ENCODE assay signal across 8 mouse cellular contexts in genomic region chr11:97438868-97439267, GRCm38 (mm10). TPM values are rescaled to one million over a fixed set of nuclear protein-coding genes. Genes with fewer than 3 reads are reported as not detected.
DNase-seq lines count a peak whose midpoint lies in the region; ATAC-seq and TF ChIP-seq lines count a peak whose summit lies in the region.

No protein-coding gene starts in this region.

- TF ChIP-seq POLR2A in cortical plate, adult 2 months (IDR thresholded peaks at IDR 0.05; ENCODE audit: extremely low read depth, insufficient read depth, low read length) = no peak

- WGBS in hindbrain, postnatal 0 days = 61% methylated on average over 9 of the region's 9 CpGs
- 36% methylated on average over 9 of the region's 9 CpGs for WGBS in liver, embryonic 13.5 days (ENCODE audit: insufficient replicate concordance)

- peaks cover 4% of the 10 kb centered on the region for H3K4me1 ChIP-seq in cortical plate, adult 2 months (ENCODE audit: control insufficient read depth, insufficient read depth, low read length)
- peaks cover 18% of the 10 kb centered on the region for H3K4me1 ChIP-seq in hindbrain, postnatal 0 days (ENCODE audit: insufficient read depth, low read length)
- peaks cover 99% of the 10 kb centered on the region for H3K4me1 ChIP-seq in liver, embryonic 13.5 days (replicated peaks)

- H3K4me3 ChIP-seq in cortical plate, adult 2 months (ENCODE audit: insufficient read depth, low read length) = no peak overlapping the region
- H3K4me3 ChIP-seq in hindbrain, postnatal 0 days (ENCODE audit: low read length) = no peak overlapping the region
- no peak overlapping the region for H3K4me3 ChIP-seq in liver, embryonic 13.5 days (replicated peaks)

- H3K9ac ChIP-seq in hindbrain, postnatal 0 days (replicated peaks; ENCODE audit: low read length) = no peak overlapping the region
- H3K9ac ChIP-seq in liver, embryonic 13.5 days = peak overlapping the region; percentile 100

- H3K4me2 ChIP-seq in hindbrain, postnatal 0 days (ENCODE audit: low read depth, low read length) = no peak overlapping the region
- H3K4me2 ChIP-seq in liver, embryonic 13.5 days = peak overlapping the region; percentile 95

- no peak for ATAC-seq in hindbrain, postnatal 0 days
- no peak for ATAC-seq in liver, embryonic 13.5 days (ENCODE audit: low read depth)
- ATAC-seq in activated CD4-positive, CD25-positive, alpha-beta regulatory T cell, adult 4 months = no peak

- 0 out of 2 replicates have a peak overlapping the region, but pooled peaks have one; percentile 15 for H3K27ac ChIP-seq in cortical plate, adult 2 months (ENCODE audit: insufficient read depth, low read length)
- peak overlapping the region; percentile 15; the same call in 1 of the 2 replicates for H3K27ac ChIP-seq in hindbrain, postnatal 0 days
- H3K27ac ChIP-seq in liver, embryonic 13.5 days = peak overlapping the region; percentile 100

- DNase-seq in adrenal gland, adult 2 months = peak; percentile 59
- no peak for DNase-seq in adrenal gland, adult 18-20 months (ENCODE audit: low spot score in 2 of 2)
- no peak for DNase-seq in hindbrain, postnatal 0 days (ENCODE audit: low spot score)
- no peak for DNase-seq in liver, embryonic 13.5 days
- no peak for DNase-seq in embryo, embryonic 9.5 days (ENCODE audit: extremely low spot score)
- DNase-seq in yolk sac, embryonic 10.5 days (ENCODE audit: low spot score) = no peak

- 0 out of 2 replicates have a peak, but pooled peaks cover 7% of the 10 kb centered on the region for H3K27me3 ChIP-seq in hindbrain, postnatal 0 days (ENCODE audit: insufficient read depth, low read length)
- H3K27me3 ChIP-seq in liver, embryonic 13.5 days = no peaks in the 10 kb centered on the region

- no peaks in the 10 kb centered on the region for H3K36me3 ChIP-seq in hindbrain, postnatal 0 days (ENCODE audit: insufficient read depth, low read length)
- peaks cover 10% of the 10 kb centered on the region for H3K36me3 ChIP-seq in liver, embryonic 13.5 days

- H3K9me3 ChIP-seq in hindbrain, postnatal 0 days (ENCODE audit: low read length) = no peaks in the 10 kb centered on the region
- no peaks in the 10 kb centered on the region for H3K9me3 ChIP-seq in liver, embryonic 13.5 days (replicated peaks)

- no peak for TF ChIP-seq CTCF in cortical plate, adult 2 months (IDR thresholded peaks at IDR 0.05; ENCODE audit: extremely low read depth, insufficient read depth, low read length)
- no peak for TF ChIP-seq CTCF in hindbrain, postnatal 0 days (IDR thresholded peaks at IDR 0.05; ENCODE audit: low read depth)

RNA-seq across cellular contexts. Expression of gene Arhgap23, which starts 23.5 kb away (rescaled TPM):
- 10 to 100 TPM; 29.0 to 29.3 TPM for total RNA-seq in adrenal gland, adult 2 months (2021)
- polyA plus RNA-seq in adrenal gland, adult 2 months (2012; rRNA removed) = 96.3 and 106 TPM in 2 replicates
- 10 to 100 TPM; 22.1 to 25.4 TPM for total RNA-seq in adrenal gland, adult 18-20 months (2021)
- polyA plus RNA-seq in cortical plate, adult 2 months (2012; rRNA removed) = 70.2 and 71.5 TPM in 2 replicates
- total RNA-seq in hindbrain, postnatal 0 days (2014; rRNA removed) = 75.2 and 86.8 TPM in 2 replicates
- 7.3 and 7.7 TPM in 2 replicates for polyA plus RNA-seq in hindbrain, postnatal 0 days (2015; fragmentation: Nextera tagmentation; extraction: Ambion mirVana)
- 6.2 and 6.8 TPM in 2 replicates for polyA plus RNA-seq in liver, embryonic 13.5 days (2015; fragmentation: Nextera tagmentation; extraction: Ambion mirVana)
- not detected for polyA plus RNA-seq in activated CD4-positive, CD25-positive, alpha-beta regulatory T cell, adult 4 months (2017; shearing (Covaris generic))

Comparison
In these comparisons a context has a peak if more than half of its experiments do, and no peak if none do; other contexts are left out.
1. H3K27ac ChIP-seq: peak in every context shown above with its lines; median percentile 100 in liver, embryonic 13.5 days; 15 in cortical plate, adult 2 months; 15 in hindbrain, postnatal 0 days.